Mouse (Mus musculus): ENCODE data around the gene Ywhah. TPM values are rescaled to one million over a fixed set of nuclear protein-coding genes. Genes with fewer than 3 reads are reported as not detected.
A peak's percentile ranks its signal among the peaks of the same experiment; 100 is the strongest.
"Not testable (repeated sequence)": the region's sequence is repeated elsewhere in the genome, so short reads cannot be mapped to it uniquely, and the experiment has no call there.

The Ywhah gene
- polyA plus RNA-seq, 1 experiment, result 199 TPM

DNA sequence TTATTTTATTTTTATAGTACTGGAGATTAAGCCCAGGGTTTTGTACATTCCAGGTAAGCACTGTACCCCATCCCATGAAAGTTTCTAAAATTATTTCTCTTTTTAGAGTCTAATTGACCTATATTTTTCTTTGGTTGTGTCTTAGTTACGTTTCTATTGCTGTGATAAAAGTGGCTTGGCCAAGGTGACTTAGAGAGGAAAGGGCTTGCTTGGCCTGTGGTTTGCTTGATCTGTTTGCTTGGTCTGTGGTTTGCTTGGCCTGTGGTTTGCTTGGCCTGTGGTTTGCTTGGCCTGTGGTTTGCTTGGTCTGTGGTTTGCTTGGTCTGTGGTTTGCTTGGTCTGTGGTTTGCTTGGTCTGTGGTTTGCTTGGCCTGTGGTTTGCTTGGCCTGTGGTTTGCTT, 22.1 kb downstream of the Ywhah start:
- 79% methylated on average over 1 of the region's 1 CpGs for WGBS
- DNase-seq (ENCODE audit: low read depth, low spot score), result not testable (repeated sequence)

DNA sequence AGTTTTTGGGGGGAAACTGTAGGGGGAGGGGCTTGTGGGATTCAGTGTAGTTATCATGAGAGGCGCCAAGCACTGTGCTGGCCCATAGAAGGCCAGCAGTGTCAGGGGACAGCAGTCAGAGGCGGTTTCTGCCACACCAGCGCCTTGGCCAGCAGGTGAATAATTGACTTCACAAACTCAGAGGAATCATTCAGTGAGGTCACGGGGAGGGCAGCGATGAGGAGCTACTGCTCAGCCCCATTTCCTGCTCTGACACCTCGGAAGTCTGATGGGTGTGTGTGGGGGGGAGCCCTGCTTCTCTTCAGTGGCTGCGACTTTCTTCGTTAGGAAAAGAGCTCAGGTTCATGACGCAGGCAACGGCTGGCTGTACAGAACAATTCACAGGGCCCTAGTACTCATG, 24.8 kb downstream of the Ywhah start:
- WGBS, result 23% methylated on average over 10 of the region's 10 CpGs
- DNase-seq (ENCODE audit: low read depth, low spot score), result no peak

DNA sequence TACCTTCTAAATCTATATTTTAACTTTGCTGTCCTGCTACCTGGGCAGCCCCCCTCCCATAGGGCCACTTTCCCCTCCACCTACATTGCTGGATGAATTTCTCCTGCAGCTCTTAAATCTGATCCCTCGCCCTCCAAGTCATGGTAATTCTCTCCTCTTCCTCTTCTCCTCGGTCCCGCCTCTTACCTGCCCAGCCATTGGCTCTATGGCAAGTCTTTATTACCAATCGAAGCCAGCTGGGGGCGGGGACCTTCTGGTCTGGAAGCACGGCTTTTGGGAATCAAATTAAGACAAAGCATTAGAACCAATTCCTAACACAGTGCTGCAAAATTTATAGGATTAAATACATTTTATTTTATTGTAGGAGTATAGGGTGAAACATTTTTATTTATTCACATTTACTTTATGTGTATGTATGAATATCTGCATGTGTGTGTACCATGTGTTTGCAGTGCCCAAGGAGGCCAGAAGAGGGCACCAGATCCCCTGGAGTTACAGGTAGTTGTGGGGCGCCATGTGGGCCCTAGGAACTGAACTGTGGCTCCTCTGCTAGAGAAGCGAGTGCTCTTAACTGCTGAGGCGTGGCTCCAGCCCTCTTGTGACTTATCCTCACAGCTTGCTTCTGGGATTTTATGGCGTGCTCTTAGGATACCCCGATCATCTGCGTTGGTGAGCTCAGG, 26.2 kb downstream of the Ywhah start:
- no peak for DNase-seq (ENCODE audit: low read depth, low spot score)
- 92% methylated on average over 12 of the region's 12 CpGs for WGBS

DNA sequence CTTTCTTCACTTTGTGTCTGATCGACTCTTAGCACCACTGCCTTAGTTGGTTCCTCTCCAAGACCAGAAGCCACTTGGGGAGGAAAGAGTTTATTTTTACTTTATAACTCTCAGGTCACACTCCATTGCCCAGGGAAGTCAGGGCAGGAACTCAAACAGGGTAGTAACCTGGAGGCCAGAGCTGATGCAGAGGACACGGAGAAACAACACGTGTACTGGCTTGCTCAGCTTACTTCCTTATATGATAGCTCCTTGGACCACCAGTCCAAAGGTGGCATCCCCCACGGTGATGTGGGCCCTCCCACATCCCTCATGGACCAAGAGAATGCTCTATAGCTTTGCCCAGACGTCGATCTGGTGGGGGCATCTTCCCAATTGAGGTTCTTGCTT, 26.7 kb downstream of the Ywhah start:
- WGBS, result 89% methylated on average over 6 of the region's 6 CpGs
- DNase-seq (ENCODE audit: low read depth, low spot score), result no peak

DNA sequence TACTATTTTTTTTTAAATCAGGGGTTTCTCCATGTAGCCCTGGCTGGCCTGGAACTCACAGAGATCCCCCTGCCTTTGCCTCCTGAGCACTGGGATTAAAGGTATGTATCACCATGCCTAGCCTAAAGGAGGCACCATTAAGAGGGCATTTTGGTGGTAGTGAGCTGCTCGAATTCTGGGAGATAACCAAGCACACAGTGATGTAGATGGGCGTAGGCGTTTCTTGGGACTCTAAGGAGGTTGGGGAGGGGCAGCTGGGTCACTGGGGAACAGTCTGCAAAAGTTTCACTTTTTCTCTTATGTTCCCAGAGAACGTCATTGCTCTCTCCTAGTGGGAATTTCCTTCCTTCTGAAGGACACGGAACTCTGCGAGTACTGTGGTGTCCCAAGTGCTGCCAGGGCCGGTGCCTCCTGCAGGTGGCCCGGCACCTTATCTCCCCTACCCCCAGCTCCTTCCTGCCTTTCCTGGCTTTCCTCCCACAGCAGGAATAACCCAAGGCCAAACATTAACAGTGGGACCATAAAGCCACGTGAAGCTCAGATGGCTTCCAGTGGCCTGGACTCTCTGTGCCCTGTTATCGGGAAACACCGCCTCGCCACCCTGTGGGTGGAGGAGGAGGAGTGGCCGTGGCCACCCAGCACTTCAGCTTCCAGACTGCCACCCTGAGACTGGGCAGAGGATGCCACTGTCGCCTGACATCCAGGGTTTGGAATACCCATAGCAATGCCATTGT, 34.4 kb downstream of the Ywhah start:
- peak; percentile 67 for DNase-seq (ENCODE audit: low read depth, low spot score)
- WGBS, result 22% methylated on average over 14 of the region's 14 CpGs

DNA sequence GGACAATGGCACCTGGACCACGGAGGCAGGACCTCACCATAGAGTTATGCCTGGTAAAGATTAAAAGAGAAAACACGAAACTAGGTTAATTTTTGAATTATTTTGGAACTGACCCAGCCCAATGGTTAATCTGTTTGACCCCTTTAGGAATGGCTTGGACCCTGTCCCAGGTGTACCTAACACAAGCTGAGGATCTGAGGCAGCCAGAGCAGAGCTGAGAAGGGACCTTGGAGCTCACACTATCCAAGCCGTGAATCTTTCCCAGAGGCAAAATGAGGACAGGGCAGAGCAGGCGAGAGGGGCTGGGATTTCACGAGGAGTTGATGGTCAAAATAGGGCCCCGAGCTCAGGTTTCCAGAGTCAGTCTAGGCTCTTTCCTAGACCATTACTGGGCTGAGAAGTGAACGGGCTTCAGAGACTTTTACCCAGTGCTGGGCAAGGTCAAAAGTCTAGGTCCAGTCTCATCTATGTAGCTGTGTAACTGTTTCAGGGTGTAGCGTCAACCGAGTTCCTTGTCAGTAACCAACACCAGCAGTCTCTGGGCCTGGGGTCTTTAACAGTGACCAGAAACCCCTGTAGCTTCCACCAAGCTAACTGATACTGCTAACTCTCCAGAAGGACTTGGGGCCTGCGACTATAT, 37.6 kb downstream of the Ywhah start:
- 75% methylated on average over 10 of the region's 10 CpGs for WGBS
- DNase-seq (ENCODE audit: low read depth, low spot score), result no peak

DNA sequence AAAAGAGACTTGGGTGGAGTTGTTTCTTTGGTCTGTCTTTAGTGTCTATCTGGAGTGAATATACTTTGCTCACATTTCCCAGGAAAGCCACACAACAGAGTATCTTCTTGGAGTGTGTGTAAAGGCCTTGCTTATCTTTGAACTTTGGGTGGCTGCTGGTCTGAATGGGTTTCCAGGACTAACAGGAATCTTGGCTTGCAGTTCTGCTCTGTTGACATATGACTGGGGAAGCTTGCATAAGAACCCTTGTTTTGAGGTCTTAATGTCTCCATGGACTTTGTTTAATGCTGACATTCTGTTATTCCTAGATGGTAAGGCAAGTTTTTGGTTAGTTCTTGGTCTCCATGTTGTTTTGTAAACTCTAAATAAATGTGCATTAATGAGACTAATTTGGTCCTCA, 51.5 kb downstream of the Ywhah start:
- DNase-seq (ENCODE audit: low read depth, low spot score), result no peak

DNA sequence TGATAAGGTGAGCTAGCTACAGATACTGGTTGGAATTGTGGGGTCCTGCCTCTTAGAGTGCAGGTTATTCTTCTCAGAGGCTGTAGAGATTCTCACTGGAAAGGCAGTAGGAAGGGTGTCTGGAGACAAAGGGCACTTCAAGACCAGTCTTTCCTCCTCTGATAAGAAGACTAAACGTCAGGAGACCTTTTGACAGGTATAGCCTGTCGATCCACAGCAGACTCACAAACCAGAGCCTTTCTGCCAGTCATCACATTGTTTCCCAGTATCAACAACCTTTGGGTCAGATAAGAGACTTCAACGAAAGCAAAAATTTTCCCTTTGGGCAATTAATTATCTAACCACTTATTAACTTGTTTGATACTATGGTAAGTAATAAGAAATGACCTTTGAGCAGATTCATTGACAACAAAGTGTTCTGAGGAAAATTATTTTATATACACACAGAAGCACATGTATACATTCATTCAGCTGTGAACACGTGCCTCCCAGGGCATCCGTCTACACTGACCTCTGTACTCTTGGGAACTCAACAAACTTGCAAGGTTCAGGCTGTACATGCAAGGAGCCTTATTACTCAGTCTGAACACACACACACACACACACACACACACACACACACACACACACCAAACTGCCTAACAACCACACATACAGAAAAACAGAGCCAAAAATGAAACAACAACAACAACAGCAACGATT, 58.0 kb downstream of the Ywhah start:
- DNase-seq (ENCODE audit: low read depth, low spot score), result no peak
- 44% methylated on average over 6 of the region's 6 CpGs for WGBS

Other genes starting within 250 kb of the Ywhah start
- 80.8 and 167 TPM in 2 replicates for gene Pisd, start 233.2 kb upstream of the Ywhah start, polyA plus RNA-seq (2012; rRNA removed)
- gene Gm20671, start 191.7 kb upstream of the Ywhah start, polyA plus RNA-seq (2012; rRNA removed), result 3.5 and 9.4 TPM in 2 replicates
- gene Prr14l, start 164.6 kb upstream of the Ywhah start, polyA plus RNA-seq (2012; rRNA removed), result 4.2 and 10.1 TPM in 2 replicates
- 8.8 and 10.6 TPM in 2 replicates for gene Depdc5, start 155.1 kb upstream of the Ywhah start, polyA plus RNA-seq (2012; rRNA removed)
- gene Slc5a1, start 85.4 kb downstream of the Ywhah start, polyA plus RNA-seq (2012; rRNA removed), result 214 and 643 TPM in 2 replicates
- 53.9 and 56.0 TPM in 2 replicates for gene Spon2, start 199.6 kb downstream of the Ywhah start, polyA plus RNA-seq (2012; rRNA removed)

Measured in large intestine, adult 2 months (tissue).